Mouse (Mus musculus) ES-E14 (cell line): ENCODE measurements around the gene Pcgf5. TPM values are rescaled to one million over a fixed set of nuclear protein-coding genes. Genes with fewer than 3 reads are reported as not detected.

Experiments
- DNase-seq: peaks from one replicate; pipeline ENCODE4 v3.0.0-alpha.2; 2013; ENCODE audit warnings: low read depth, low spot score
- H3K27ac ChIP-seq: 2 replicates; pipeline ENCODE4 v1.5.1; 2012; ENCODE audit warnings: low read depth, mild to moderate bottlenecking, low read length, moderate library complexity, mixed read lengths; ENCODE audit not compliant: poor library complexity, insufficient read depth, severe bottlenecking
- H3K36me3 ChIP-seq: 2 replicates; pipeline ENCODE4 v1.6.1; 2012; ENCODE audit warnings: mild to moderate bottlenecking, low read length, moderate library complexity, mixed read lengths; ENCODE audit not compliant: control insufficient read depth, poor library complexity, insufficient read depth, severe bottlenecking
- H3K4me1 ChIP-seq, 2 experiments: fragments of 150-350 bp in 1 of 2; sonication (generic) in 1 of 2; 2 replicates each; pipeline ENCODE4 v1.6.1; 2012; ENCODE audit warnings: low read length in 2 of 2, mild to moderate bottlenecking in 1 of 2, mixed read lengths in 1 of 2; ENCODE audit not compliant: control insufficient read depth in 2 of 2, insufficient read depth in 2 of 2, poor library complexity in 1 of 2
- H3K4me3 ChIP-seq, 2 experiments: fragments of 150-350 bp in 1 of 2; sonication (generic) in 1 of 2; 2 replicates each; pipeline ENCODE4 v1.5.1; 2012; ENCODE audit warnings: low read length in 2 of 2, low read depth in 1 of 2, mild to moderate bottlenecking in 1 of 2, mixed read lengths in 1 of 2; ENCODE audit not compliant: insufficient read depth in 1 of 2, poor library complexity in 1 of 2, severe bottlenecking in 1 of 2
- H3K9ac ChIP-seq: 2 replicates; pipeline ENCODE4 v1.6.1; 2012; ENCODE audit warnings: low read depth, mild to moderate bottlenecking, low read length, mixed read lengths; ENCODE audit not compliant: poor library complexity, insufficient read depth, severe bottlenecking
- H3K9me3 ChIP-seq: fragments of 150-350 bp; sonication (generic); 2 replicates; pipeline ENCODE4 v1.6.1; 2012; ENCODE audit warnings: low read depth, mild to moderate bottlenecking, low read length; ENCODE audit not compliant: control insufficient read depth, insufficient read depth
- CHD2 ChIP-seq: IDR thresholded peaks from 2 replicates; pipeline ENCODE4 v1.6.1; 2014; ENCODE audit warnings: mild to moderate bottlenecking, low read depth, low read length, inconsistent platforms
- HCFC1 ChIP-seq: IDR thresholded peaks from 2 replicates; pipeline ENCODE4 v1.6.1; 2012; ENCODE audit warnings: low read length, inconsistent platforms, borderline replicate concordance; ENCODE audit not compliant: insufficient read depth
- MAFK ChIP-seq: IDR thresholded peaks from 2 replicates; pipeline ENCODE4 v1.6.1; 2014; ENCODE audit warnings: mild to moderate bottlenecking, low read depth, low read length, inconsistent platforms; ENCODE audit not compliant: insufficient read depth
- ZC3H11A ChIP-seq: IDR thresholded peaks from 2 replicates; pipeline ENCODE4 v1.6.1; 2012; ENCODE audit warnings: low read depth, mild to moderate bottlenecking, inconsistent platforms, low read length, borderline replicate concordance
- ZNF384 ChIP-seq: IDR thresholded peaks from 2 replicates; pipeline ENCODE4 v1.6.1; 2012; ENCODE audit warnings: low read depth, low read length, inconsistent platforms
- in situ Hi-C, 2 experiments: fragments of 600-800 bp; cut with MboI; formaldehyde crosslinking; loops; one replicate each; pipeline ENCODE4 v1.15.1; 2025; ENCODE audit warnings: low sequenced_read_pairs in 2 of 2, inconsistent platforms in 1 of 2; ENCODE audit not compliant: unreplicated experiment in 2 of 2
- total RNA-seq: library from RNA; depleted of rRNA; stranded (reverse); fragments of 300-350 nt; gene quantifications from 2 replicates; pipeline ENCODE4 v1.2.3, GENCODE M21; 2012; rRNA removed

The Pcgf5 gene
- total RNA-seq, result 16.0 and 21.5 TPM in 2 replicates

- Histone ChIP-seq H3K36me3 (no peaks in the 10 kb centered on the region), H3K4me1 (0 out of 4 replicates have a peak, but pooled peaks cover 0 to 2% of the 10 kb centered on the region in 2 experiments), H3K4me3 (peak within 1 kb of the TSS; percentile 82 to 83), H3K27ac (no peak within 1 kb of the TSS), H3K9ac (peak within 1 kb of the TSS; percentile 70), H3K9me3 (no peaks in the 10 kb centered on the region)
- in situ Hi-C loops, result no loop called here
- DNase-seq, result peak; percentile 9
- TF ChIP-seq CHD2, result no peak
Measured at GRCm38 (mm10) chr19:36348161-36348800, at the start of gene Pcgf5. Gene Pcgf5 (plus strand): TSS chr19:36348309.

- in situ Hi-C loops, result no loop called here
- TF ChIP-seq ZC3H11A (no peak), HCFC1 (no peak), ZNF384 (no peak), CHD2 (no peak), MAFK (no peak)
- Histone ChIP-seq H3K4me1 (no peaks in the 10 kb centered on the region), H3K4me3 (no peak overlapping the region), H3K9ac (no peak overlapping the region), H3K36me3 (no peaks in the 10 kb centered on the region), H3K9me3 (no peaks in the 10 kb centered on the region), H3K27ac (no peak overlapping the region)
- no peak for DNase-seq
Measured at GRCm38 (mm10) chr19:36305542-36305941, 42.6 kb upstream of the Pcgf5 start.

- no peak overlapping the region for H3K27ac ChIP-seq
- in situ Hi-C loops, result no loop called here
- H3K4me3 ChIP-seq, result no peak overlapping the region
- no peak for TF ChIP-seq CHD2
- no peak for TF ChIP-seq ZC3H11A
- no peak for TF ChIP-seq HCFC1
- no peak for TF ChIP-seq ZNF384
- TF ChIP-seq MAFK, result no peak
- no peaks in the 10 kb centered on the region for H3K4me1 ChIP-seq
- no peaks in the 10 kb centered on the region for H3K9me3 ChIP-seq
- no peaks in the 10 kb centered on the region for H3K36me3 ChIP-seq
- H3K9ac ChIP-seq, result no peak overlapping the region
- no peak for DNase-seq
Measured at GRCm38 (mm10) chr19:36314010-36314409, 34.1 kb upstream of the Pcgf5 start.

- Histone ChIP-seq H3K9ac (no peak overlapping the region), H3K36me3 (no peaks in the 10 kb centered on the region), H3K4me1 (no peaks in the 10 kb centered on the region), H3K27ac (no peak overlapping the region), H3K9me3 (no peaks in the 10 kb centered on the region), H3K4me3 (no peak overlapping the region)
- no peak for DNase-seq
- no peak for TF ChIP-seq MAFK
- TF ChIP-seq HCFC1, result no peak
- no peak for TF ChIP-seq CHD2
- no peak for TF ChIP-seq ZC3H11A
- no peak for TF ChIP-seq ZNF384
- in situ Hi-C loops, result no loop called here
Measured at GRCm38 (mm10) chr19:36319735-36320134, 28.4 kb upstream of the Pcgf5 start.

- no peak overlapping the region for H3K9ac ChIP-seq
- H3K4me1 ChIP-seq, result no peaks in the 10 kb centered on the region
- no peak overlapping the region for H3K4me3 ChIP-seq
- no peak for DNase-seq
- H3K36me3 ChIP-seq, result no peaks in the 10 kb centered on the region
- in situ Hi-C loops, result no loop called here
- H3K9me3 ChIP-seq, result no peaks in the 10 kb centered on the region
- no peak for TF ChIP-seq ZC3H11A
- TF ChIP-seq ZNF384, result no peak
- TF ChIP-seq CHD2, result no peak
- no peak for TF ChIP-seq MAFK
- TF ChIP-seq HCFC1, result no peak
- H3K27ac ChIP-seq, result no peak overlapping the region
Measured at GRCm38 (mm10) chr19:36321066-36321465, 27.0 kb upstream of the Pcgf5 start.
